Mouse (Mus musculus) layer of hippocampus, adult 9-11 months (tissue): ENCODE measurements around the gene S100z.

Experiments
- DNase-seq: peaks from one replicate; pipeline ENCODE4 v3.0.0; 2022

The S100z gene

DNA sequence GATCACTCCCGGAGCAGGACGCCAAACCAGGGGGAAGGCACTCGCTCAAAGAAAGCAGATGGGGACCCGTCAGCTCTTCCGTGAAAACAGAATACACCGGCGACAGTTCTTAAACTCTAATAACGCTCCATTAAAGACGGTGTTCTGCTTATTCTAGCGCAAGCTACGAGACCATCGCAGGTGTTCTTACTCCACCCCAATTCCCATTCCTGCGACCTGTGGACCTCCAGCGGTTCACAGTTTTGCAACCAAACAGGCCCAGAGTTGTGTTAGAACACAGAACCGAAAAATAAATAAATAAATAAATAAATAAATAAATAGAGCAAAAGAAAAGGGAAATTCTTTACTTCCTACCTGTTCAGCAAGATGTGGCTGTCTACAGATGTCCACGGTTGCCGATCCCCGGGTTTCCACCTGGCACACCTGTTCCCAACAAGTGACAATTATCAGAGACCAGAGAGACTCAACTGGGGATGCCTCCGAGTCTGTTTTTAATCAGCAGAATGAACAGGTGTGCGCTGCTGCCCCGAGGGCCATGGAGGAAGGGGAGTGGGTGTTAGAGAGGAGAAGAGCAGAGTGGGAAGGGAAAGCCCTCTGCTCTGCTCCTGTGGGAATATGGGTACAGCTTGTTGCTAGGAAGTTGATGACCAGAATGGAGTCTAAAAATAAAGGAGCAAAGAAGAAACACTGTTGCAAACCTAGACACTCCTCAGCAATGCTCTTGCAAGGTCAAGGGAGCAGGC, at the start of gene S100z:
Gene S100z (minus strand): TSS at position 51 of the 743 bp plus-strand sequence.
- no peak for DNase-seq

DNA sequence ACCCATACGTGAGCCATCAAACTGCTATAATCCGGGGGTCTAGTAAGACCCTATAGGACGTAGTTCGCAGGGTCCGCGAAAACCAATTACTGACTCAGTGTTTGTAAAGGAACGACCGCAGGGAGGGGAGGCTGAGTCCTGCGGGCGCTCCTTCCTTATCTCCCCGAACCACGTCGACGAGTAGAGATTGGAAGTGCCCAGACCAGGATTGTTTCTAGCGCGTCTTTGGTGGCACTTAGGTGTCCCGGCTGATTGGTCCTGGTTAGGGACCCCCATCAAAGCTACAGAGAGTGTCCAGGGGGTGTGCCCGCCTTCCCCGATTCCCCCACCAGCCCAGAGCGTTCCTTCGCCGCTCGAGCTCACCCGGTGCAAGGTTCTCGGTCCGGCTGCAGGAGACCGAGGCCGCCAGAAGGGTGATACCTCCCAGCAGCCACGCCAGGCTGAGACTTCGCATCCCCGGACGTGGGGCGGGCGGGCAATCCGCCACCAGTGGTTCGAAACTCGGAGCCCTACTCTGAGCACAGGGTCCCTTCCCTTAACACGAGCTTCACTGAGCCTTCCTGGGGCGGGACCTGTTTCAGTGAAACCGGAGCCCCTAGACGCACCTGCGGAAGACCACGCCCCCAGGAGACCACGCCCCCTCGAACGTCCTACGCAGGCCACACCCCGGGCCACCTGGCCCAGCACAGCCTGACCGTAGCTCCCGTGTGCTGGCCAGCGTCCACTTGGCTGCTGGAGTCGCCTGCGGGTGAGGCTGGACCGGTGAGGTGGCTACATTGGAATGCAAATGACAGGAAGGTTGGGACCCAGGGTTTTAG, 46.4 kb upstream of the S100z start, which contains the start of gene F2rl1:
Gene F2rl1 (minus strand): TSS at position 554 of the 818 bp plus-strand sequence.
- no peak for DNase-seq

DNA sequence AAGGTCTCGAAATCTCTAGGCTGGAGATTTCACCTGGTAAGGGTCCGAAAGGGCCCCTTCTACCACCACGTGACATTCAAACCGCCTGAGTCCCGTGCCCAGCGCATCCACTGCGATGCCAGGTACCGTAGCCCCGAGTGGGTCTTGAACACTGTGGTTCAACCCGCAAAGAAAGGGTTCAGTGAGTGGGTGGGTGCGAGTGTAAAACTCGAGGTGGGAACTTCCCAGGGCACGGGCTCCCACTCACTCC, 45.8 kb upstream of the S100z start:
- no peak for DNase-seq

DNA sequence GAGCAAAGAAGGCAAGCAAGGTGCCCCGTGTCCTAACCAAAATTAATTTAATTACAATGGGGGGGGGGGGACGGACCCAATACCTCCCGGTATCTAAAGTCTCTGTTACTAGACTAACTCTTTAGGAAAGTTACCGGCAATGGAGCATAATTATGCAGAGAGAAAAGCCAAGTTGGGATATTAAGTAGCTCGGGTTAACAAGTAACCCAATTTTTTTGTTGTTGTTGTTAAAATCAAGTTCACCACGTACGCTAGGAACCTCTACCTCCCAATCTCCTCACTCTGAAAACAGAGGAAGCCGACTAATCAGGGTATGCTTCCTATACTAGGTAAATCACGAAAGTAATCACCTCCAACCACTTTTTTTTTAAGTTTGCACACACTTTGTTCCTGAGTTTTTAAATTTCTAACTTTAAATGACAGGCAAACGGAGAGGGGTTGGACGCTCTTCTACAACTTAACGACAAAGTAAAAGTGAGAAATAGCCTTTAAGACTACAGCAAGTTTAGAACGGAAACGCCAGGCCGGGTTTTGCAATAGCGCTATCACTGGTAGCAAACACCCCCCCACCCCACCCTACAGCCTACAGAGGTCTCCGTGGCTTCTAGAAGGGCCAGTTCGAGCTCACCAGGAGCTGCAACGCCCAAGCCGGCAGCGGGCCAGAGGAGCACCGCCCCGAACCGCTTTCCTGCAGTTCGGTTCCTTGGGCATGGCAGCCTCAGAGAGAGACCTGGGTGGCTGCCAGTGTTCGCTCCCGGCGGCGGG, 45.3 kb upstream of the S100z start:
- no peak for DNase-seq

DNA sequence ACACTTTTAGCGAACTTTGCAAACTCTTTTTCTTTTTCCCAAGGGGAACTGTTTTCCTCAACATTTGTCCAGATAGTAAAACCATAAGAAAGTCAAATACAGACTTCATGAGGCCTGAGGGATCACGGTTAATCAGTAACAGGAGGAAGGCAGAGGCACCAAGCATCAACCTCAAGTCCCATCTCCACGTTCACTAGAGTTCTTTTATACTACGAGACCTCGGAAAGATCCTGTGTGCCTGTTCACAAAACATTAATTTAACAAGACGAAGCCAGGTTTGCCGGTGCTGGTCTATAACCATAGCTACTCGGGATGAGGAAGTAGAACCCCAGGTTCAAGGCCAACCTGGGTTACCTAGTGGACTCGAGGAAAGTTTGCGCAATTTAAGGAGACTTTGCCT, 43.7 kb upstream of the S100z start:
- DNase-seq, result no peak

DNA sequence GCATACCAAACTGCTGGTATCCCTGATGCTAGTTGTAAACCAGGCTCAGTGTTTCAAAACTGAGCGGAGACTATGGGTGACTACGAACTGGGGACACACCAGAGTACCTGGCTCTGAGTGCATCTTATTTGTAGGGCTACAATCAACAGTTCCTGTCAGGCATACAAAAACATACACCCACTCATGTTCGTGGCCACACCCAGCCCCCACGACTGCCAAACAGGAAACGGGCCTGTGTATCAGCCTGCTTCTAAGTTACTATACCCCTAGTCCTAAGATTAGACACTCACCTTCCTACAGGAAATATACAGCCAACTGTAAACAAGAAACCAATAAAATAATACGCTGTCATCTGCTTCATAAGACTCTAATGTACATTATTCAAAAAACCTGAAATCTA, 42.5 kb upstream of the S100z start:
- no peak for DNase-seq

DNA sequence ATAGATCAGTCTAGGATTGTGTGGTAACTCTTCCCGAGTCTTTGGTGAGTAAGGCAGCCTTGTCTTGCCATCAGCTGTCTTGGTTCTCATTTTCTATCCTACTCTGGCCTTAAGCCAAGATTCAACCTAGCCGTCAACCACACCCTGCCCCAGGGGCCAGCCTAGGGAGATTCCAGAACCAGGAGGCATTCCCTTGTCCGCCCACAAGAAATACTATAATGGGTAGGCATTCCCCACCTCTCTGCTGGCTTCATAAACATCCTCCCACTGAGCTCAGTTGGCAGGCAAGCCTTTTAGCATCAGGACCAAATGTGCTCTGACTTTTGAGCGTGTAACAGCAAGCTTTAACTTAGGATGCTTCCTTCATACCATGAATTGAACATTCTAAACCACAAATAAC, 36.2 kb upstream of the S100z start:
- DNase-seq, result peak; percentile 11

DNA sequence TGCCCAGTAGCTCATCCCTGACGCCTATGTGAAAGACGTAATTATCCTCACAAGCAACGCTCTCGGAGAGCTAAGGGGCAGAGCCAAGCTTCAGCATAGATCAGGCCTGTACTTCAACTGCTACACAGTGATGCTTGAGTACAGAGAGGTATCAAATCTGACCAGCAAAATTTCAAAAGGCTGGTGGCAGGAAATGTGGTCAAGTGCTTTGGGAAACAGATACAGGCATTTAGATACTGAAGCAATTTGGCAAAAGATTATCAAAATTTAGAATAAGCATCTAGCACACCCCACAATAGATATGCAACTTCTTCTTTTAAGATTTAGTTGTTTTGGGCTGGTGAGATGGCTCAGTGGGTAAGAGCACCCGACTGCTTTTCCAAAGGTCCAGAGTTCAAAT, 31.5 kb upstream of the S100z start:
- DNase-seq, result no peak

DNA sequence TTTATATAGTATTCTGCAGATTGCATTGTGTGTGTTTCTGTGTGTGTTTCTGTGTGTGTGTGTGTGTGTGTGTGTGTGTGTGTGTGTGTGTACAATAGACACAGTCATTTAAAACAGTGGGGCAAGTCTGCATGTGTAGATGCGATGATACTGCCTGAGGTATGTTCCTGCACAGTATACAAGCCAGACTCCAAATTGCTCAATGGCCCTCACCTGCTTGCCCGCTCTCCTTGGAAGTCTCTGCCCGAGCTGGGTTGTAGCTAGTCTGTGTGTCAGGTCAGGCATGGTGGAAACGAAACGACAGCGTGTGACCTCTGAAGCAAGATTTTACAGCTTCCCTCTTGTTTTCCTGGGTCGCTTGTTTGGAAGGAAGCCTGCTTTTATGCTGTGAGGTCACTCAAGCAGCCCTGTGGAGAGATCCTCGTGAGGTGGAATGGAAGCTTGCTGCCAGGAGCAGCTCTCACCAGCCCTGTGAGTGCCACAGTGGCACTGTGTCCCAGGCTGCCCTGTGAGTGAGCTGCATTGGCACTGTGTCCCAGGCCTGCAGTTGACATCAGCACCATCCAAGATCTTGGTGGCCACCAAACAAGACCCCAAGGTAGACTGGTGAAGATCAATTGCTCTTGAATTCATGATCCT, 24.9 kb upstream of the S100z start:
- no peak for DNase-seq

DNA sequence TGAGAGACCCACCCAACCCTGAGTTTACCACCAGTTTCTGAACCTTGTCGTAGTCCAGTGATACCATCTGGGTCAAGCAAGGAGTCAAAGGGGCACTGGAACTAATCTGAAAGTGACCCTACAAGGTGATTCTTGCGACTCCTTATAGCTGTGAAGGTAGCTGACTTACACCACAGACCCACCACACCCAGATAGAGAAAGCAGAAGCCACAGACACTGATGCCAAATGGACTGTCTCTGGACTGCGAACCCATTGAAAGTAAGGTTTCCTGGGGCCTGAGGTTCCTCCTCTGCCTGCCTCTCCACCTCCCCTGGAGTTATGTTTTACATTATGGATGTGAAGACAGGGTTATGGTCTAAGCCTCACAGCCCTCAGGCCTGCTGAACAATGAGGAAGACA, 18.1 kb upstream of the S100z start:
- DNase-seq, result no peak

DNA sequence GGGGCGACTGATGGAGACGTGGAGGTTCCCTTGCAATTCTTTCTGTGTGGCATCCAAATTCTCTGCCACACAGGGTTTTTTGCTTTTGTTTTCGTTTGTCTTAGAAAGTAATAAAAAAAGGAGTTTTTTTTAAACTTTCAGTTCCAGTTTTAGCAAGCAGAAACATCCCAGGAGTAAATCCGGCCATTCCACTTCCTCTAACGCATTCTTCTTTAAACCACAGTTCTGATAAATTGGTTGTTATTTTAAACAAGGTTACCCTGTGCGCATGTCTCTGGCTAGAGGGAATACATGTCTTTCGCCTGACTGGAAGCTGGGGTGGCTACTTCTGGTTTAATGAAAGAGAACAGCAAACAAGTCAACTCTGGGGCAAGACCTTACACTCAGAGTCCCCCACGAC, 16.3 kb upstream of the S100z start:
- DNase-seq, result peak; percentile 9

DNA sequence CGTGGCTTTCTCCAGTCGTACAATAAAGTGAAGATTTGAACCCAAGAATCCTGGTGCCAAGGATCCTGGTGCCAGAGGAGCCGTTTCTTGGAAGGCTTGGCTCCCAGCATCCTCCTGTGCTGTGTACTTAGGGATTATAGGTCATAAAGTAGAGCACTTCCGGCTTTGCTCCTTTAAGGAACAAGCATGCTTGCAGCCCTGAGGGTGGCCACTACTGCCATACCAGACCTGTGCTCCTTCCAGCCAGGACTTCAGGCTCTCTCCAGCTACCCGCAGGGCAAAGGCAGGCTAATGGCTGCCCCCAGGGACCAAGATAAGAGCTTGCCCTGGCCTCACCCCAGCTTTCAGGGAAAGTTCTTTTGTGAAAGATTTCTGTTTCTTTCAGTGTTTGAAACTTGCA, 14.8 kb upstream of the S100z start:
- no peak for DNase-seq

DNA sequence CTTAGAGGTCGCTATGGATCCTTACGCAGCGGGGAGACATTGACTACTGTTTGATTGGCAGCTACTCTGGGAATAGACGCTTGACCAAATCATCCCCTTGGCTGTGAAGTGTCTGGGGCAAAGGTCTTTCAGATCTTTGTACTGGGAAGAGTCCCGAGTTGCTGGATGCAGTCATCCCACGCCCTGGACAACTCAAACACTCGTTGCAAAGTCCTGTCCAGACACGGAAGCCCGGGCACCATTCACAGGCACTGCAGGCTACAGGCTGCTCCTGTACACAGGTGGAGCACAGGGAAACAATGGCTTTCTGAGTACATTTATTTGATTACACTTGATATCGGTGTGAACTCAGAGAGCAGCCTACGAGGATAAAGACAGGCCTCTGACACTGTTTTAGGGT, 12.8 kb upstream of the S100z start:
- DNase-seq, result no peak

DNA sequence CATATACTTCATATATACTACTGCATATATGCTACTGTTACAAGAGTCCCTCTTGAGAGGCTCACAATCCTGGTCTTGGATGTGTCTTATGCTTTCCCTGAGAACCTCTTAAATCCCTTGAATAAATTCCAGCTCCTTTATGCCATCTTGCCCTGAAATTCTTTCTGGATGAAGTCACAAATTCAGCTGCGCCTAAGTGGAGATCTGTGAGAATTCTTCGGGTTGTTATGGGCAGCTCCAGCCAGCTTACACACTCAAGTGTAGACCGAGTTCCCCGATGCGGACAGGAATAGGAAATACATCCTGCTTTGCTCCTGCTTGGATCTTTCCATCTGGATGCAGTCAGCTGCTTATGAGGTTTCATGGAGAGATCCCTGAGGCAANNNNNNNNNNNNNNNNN, 6.1 kb upstream of the S100z start:
- DNase-seq, result no peak

DNA sequence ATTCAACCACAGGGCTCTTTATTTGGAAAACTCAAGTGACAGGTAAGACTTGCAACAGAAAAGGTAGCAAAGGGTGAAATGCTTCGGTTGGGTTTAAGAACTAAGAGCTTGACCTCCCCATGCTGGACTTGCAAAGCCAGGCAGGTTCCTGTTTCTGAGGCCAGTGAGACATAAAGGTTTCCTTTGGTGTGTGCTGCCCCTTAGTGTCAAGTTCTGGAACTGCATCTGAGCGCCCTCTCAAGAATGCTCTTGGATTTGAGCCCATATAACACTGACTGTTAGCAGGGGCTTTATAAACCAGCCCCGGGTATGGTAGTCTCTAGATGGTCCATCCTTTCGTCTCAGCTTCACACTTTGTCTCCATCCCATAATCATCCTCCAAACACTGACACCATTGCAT, 2.9 kb upstream of the S100z start:
- DNase-seq, result peak; percentile 65

DNA sequence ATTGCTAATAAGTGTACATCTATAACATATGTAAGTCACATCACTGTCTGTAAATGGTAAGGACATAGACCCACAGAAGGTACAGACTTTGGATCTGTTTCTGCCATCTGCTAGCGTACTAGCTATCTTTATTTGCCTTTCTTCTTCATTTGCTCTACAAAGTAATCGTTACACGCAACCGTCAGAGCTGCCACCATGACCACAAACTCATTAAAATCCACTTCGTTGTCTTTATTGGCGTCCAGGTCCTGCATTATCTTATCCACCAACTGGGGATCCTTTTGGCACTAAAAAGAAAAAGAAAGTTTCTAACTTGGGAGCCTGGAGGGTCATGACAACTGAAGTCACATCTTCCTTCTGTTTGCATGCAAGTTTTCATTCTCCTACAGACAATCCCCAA, 1.3 kb downstream of the S100z start:
- DNase-seq, result no peak

DNA sequence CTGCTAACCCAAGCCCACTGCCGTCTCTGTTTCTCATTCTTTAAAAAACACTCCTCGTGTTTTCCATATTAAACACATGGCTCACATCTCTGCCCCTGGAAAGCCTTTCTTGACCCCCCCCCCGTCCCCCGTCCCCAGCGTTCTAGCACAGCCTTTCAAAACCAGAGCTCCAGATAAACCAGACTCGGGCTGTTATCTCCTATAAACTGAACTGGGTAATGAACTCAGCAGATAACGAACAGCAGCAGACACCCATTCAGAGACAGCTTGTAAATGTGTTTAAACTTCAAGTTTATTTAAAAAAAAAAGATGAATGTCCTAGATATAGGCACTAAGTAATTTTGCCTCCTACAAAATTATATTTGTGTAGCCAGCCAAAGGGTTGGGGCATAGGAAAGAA, 3.4 kb downstream of the S100z start:
- DNase-seq, result no peak

DNA sequence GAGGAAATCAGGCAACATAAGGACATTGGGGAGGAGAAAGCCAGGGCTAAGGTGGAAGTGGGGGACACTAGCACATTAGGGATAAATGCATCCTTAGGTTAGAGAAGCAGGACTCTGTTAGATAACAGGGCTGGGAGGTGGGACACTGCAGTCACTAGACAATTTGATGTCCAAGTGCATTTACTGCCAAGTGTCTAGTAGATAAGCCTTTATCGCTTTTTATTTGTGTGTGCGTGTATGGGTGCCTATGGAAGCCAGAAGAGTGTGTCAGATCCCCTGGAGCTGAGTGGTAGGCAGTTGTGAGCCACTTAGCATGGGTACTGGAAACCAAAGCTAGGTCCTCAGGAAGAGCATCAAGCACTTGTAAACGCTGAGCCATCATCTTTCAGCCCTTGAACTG, 4.2 kb downstream of the S100z start:
- no peak for DNase-seq

DNA sequence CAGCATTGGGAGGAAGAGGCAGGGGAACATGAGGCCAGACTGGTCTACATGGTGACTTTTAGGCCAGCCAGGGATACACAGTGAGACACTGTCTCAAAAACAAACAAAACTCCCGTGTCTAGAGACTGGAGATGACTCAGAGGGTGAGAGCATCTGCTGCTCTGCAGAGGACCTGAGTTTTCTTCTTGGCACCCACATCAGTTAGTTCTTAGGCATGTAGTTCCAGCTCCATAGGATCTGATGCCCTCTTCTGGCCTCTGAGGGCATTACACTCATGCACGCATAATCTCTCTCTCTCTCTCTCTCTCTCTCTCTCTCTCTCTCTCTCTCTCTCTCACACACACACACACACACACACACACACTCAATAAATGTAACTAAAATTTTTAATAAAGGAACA, 7.6 kb downstream of the S100z start:
- DNase-seq, result no peak

DNA sequence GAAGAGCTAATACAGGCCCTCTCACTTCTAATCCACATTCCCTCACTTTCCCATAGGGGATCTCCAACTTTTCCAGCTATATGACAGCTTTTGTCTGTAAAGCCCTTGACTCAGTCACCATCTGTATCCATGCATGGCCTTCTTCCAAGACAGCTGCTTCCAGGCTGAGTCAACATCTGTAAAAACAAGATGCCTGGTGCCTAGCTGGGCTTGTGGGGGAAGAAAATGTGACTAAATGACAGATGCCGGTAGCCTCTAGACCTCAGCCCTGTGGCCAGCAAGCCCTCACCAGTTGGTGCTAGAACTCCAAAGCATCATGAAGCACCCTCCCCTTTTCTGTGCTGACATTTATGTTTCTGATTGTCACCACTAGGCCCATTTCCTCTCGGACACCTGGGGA, 27.0 kb downstream of the S100z start:
- DNase-seq, result no peak

DNA sequence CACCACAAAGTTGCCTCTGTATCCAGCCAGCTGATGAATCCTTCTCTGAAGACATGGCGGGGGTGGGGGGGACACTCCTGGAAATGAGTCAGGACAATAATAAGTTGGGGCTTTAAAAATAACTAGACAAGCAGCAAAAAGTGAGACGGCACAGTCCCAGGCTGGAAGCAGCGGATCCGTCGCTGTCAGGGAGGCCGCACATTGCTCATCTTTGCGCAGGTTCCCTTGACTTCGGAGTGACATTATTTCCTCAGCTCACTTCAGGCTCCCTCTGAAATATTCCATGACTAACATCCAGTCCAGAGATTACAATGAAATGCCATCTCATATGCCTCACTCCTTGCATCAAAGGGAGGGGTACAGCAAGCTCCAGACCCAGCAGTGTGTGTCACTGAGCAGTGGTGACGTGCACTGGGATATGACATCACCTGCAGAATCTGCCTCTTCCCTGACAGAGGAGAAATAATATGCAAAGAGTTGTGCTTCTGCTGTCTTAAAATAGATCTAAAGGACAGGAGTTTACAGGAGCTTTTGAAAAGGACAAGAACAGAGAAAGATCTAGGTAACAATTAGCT, 27.8 kb downstream of the S100z start:
- no peak for DNase-seq

DNA sequence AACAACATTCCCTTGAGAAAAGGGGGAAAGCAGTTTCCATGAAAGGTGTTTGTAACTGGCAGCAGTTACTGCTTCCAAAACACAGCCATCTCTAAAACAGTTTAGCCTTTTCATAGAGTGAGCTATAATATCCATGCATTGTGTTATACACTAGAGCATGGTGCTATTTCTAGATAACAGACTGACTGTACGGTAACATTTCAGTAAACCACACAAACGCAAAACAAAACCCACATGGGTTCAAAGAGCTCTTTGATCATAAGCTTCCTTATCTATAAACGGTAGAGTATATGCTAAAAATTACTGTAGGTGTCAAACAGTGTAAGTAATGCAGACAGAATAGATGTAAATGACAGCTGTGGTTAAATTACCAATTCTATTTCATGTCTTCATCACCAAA, 28.8 kb downstream of the S100z start:
- no peak for DNase-seq

DNA sequence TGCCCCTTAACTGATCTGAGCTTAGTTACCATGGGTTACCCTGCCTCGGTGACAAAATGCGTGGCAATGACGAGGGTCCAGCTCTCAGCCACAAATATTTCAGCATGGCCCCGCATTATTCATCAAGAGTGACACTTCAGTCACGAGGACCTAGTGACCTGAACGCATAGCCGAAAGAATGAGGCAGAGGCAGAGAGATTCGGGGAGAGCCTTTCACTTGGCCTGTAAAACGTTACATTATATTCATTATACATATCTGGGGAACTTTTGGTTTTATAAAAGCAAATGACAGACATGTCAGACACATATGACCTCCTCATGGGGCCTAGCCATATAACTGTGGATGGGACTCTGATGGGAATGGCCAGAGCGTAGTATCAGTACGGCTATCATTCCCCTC, 33.7 kb downstream of the S100z start, which contains the start of gene Crhbp:
Gene Crhbp (minus strand): TSS at position 101 of the 400 bp plus-strand sequence.
- no peak for DNase-seq
